Mouse (Mus musculus) frontal cortex, postnatal 36 days (tissue): ENCODE results near the gene Adcy10.

Experiments used
- DNase-seq, 2 experiments: peaks; one replicate each; pipeline ENCODE4 v3.0.0; 2022; ENCODE audit warnings: low spot score in 2 of 2

Adcy10 gene

DNA sequence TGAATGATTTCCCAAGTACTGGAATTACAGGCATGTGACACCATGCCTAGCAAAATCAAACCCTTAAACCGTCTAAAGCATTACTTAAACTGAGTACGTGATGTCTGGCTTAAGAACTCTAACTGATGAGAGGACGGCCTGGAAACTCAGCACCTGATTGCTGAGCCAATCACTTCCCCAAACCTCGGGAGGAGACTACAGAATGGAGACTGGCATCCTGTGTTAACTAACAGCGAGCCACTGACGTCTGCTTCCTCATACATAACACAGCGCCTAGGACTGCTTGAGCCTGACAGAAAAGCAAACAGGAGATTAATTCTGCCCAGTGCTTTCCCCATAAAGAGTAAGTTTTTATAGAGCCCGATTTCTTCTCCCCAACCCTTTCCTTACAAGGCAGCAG, 119.2 kb downstream of the Adcy10 start:
- no peak for DNase-seq

- no peak for DNase-seq
Measured at GRCm38 (mm10) chr1:165605108-165605507, 120.1 kb downstream of the Adcy10 start.

GRCm38 (mm10) chr1:165605774-165606173, 120.8 kb downstream of the Adcy10 start:
- DNase-seq = peak in 1 of 2 experiments; percentile 37

DNA sequence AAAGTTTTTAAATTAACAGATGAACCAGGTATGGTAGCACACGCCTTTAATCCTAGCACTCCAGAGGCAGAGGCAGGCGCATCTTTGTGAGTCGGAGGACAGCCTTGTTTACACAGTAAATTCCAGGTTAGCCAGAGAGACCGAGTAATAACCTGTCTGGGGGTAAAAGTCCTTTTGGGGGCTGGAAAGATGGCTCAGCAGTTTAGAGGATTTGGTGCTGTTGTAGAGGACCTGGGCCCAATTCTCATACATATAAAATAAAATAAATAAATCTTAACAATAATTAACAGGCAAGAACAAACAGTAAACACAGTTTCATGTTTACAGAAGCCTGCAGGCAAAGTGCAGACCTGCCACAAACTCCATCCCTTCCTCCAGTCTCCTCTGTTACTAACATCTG, 123.9 kb downstream of the Adcy10 start:
- no peak for DNase-seq

GRCm38 (mm10) chr1:165609495-165610320, 124.7 kb downstream of the Adcy10 start:
- DNase-seq = no peak

GRCm38 (mm10) chr1:165610321-165610999, 125.5 kb downstream of the Adcy10 start:
- peak in 1 of 2 experiments; percentile 20 for DNase-seq

DNA sequence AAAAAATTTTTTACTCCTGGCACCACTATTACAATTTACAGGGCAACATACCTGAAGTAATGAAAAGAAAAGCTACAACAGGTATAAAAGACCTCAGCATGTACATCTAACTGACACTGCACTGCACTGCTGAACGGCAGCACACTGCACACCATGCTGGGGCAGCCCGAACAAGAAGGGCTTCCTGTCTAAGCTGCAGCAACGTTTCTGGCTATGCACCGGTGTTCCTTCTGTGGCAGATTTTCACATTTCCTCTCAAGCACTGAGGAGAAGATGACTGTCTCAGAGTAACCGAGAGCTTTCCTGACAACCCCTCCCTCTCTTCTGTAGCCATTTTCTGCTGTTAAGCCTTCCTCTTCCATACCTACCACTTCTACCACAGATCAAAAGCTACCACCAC, 127.7 kb downstream of the Adcy10 start:
- DNase-seq = no peak

DNA sequence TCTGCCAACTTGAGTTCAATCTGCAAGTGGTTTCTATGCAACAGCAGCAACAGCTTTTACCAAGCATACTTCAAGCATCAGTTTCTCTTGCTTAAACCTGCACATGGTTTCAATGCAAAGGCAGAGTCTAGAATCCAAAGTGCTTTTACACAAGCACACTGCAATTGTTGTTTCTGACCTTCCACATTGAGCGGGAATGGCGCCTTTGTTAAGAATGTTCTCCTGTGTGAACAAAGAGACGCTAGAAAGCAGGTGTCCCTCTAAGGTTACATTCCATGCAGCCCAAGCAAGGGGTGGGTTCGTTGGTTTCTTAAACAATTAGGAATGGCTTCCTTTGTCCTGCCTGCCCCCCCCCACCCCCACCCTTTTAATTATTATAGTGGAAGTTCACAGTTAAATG, 128.9 kb downstream of the Adcy10 start:
- DNase-seq = no peak

- DNase-seq = no peak
Measured at GRCm38 (mm10) chr1:165614793-165615192, 129.8 kb downstream of the Adcy10 start.

- no peak for DNase-seq
Measured at GRCm38 (mm10) chr1:165616652-165617051, 131.7 kb downstream of the Adcy10 start.

- DNase-seq = no peak
Measured at GRCm38 (mm10) chr1:165617166-165617891, 132.3 kb downstream of the Adcy10 start.

DNA sequence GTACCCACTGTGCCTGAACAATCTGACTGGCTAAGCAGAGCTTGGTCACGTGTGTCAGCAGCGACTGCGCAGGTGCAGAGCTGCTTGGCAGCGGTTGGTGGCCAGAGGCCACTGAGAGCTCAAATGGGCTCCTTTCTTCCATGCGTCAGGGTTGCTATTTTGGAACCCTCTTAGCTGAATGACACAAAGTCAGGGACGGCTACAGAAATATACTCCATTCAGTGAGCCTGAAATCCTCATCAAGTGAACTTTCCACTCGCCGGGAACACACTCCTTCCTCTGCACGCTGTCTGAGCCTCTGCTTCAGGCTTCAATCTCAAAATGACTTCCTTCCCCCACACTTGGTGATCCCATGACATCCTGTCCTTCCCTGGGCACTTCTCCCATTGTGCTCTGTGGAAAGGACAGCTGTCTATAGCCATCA, 133.2 kb downstream of the Adcy10 start:
- peak in 1 of 2 experiments; percentile 37 for DNase-seq

DNA sequence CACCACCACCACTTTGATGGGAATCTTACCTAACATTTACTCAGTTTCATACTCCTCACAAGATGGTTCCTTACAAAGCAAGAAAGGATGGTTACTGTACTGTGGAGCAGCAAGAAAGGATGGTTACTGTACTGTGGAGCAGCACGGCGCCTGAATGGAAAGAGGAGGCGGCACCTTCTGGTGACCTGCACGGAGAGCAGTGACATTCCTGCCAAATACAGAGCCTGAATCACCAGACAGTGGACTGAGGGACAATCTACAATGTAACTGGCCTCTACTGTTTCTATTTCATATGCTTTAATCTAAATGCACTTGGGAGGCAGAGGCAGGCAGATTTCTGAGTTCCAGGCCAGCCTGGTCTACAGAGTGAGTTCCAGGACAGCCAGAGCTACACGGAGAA, 140.1 kb downstream of the Adcy10 start:
- DNase-seq = no peak

- no peak for DNase-seq
Measured at GRCm38 (mm10) chr1:165625896-165626295, 140.9 kb downstream of the Adcy10 start.
